Mouse (Mus musculus): ENCODE measurements around the gene Add3. TPM values are rescaled to one million over a fixed set of nuclear protein-coding genes. Genes with fewer than 3 reads are reported as not detected.
A peak's percentile ranks its signal among the peaks of the same experiment; 100 is the strongest.

Gene Add3
- total RNA-seq, 2 experiments from 2014 or later = 17.0 to 29.5 TPM

DNA sequence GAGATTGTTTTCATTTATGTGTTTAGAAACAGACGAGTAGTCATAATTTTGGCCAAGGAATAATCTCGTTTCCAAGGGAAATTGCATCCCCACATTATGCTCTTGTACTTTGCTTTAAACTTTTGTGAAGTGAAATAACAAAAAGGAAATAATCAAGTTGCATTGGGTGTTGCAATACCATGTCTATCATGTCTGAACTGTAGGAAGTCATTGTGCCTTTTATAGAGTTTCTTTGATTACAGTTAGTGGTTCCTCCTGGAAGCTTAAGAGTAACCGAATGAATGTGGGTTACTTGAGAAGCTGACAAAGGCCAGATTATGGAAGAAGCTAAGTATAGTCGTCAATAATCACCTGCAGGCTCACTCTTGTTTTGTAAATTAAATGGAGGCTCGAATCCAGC, 16.9 kb downstream of the Add3 start:
- DNase-seq = no peak
- Histone ChIP-seq H3K27ac (no peak overlapping the region), H3K4me3 (no peak overlapping the region)
- intact Hi-C loops (cut with DNase I) = no loop called here
- TF ChIP-seq CTCF (IDR thresholded peaks at IDR 0.05) = no peak

DNA sequence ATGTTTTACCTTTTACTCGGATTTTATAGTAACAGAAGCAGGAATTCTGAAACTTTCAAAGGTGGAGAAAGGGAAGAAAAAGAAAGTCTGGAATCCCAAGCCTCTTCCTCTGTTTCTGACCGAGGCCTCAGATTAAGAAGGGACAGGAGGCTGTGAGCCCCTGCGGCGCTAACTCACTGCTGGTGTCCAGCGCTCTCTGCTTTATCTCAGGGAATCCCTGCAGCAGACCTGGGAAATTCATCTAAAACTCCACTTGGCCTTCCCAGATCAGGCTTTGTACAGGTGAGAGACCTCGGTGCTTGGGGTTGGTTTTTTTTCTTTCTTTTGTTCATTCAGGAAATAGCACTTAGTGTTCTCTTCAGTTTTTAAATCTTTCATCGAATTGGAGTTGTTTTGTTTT, 19.1 kb downstream of the Add3 start:
- intact Hi-C loops (cut with DNase I) = no loop called here
- Histone ChIP-seq H3K27ac (no peak overlapping the region), H3K4me3 (no peak overlapping the region)
- no peak for DNase-seq
- TF ChIP-seq CTCF (IDR thresholded peaks at IDR 0.05) = no peak

DNA sequence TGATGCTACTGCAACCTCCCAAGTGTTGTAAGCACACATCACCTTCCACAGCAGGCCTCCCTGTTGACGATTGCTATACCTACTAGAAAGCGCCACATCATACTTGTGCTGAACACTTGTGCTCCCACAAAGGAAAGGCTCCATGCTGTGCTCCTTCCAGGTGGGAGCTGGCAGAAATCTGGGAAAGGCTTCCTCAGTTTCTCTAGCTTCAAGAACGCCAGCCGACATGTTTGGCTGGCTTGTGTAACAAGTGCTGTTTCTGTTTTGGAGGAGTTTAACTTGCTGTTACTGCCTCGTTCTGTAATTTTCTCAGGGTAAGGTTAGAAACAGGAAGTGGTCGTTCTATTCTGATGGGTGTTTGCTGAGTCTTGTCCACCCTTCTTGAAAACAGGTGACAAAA, 22.7 kb downstream of the Add3 start:
- Histone ChIP-seq H3K27ac (no peak overlapping the region), H3K4me3 (no peak overlapping the region)
- DNase-seq = no peak
- intact Hi-C loops (cut with DNase I) = no loop called here
- no peak for TF ChIP-seq CTCF (IDR thresholded peaks at IDR 0.05)

DNA sequence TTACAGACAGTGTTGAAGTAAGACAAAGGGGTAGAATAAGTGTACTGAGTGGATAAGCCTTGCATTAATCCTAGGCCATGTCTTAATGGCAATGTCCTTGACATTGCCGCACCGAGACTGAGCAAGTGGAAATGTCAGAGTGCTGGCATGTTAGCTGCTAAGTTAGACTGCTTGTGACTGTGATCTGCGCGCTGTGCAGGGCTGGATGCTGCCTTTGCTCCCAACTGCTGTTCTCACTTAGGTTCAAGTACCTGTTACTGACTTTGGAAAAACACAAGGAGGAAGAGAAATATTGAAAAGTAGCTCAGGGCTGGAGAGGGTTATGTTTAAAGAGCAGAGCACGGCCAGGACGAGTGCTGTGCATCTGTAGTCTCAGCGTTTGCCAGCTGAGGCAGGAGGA, 24.4 kb downstream of the Add3 start:
- TF ChIP-seq CTCF (IDR thresholded peaks at IDR 0.05) = no peak
- H3K4me3 ChIP-seq = no peak overlapping the region
- intact Hi-C loops (cut with DNase I) = no loop called here
- no peak for DNase-seq
- H3K27ac ChIP-seq = peak overlapping the region; percentile 62; the same call in 1 of the 2 replicates

GRCm38 (mm10) chr19:53165305-53166240, 25.3 kb downstream of the Add3 start:
- intact Hi-C loops (cut with DNase I) = no loop called here
- H3K27ac ChIP-seq = peak overlapping the region; percentile 62; the same call in 1 of the 2 replicates
- no peak for DNase-seq
- H3K4me3 ChIP-seq = no peak overlapping the region
- no peak for TF ChIP-seq CTCF (IDR thresholded peaks at IDR 0.05)

DNA sequence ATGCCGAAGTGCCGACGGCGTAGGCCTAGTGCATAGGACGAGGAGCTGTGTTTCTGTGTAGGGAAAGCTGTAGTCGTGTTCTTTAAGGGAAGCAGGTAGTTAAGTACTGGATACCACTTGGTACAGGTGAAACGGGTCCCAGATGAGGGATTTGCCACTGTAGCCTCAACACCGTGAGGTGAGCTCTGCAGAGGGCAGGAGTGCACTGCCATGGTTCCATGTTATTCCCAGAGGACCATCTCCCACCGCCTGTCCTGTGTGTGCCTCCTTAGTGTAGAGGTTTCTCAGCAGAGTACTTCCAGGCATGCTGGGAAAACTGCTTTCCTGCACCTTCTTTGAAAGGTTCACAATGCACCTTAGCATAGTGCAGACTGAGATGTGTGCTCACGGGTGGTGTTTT, 26.1 kb downstream of the Add3 start:
- peak overlapping the region; percentile 28; the same call in 1 of the 2 replicates for H3K27ac ChIP-seq
- TF ChIP-seq CTCF (IDR thresholded peaks at IDR 0.05) = no peak
- intact Hi-C loops (cut with DNase I) = no loop called here
- H3K4me3 ChIP-seq = no peak overlapping the region
- DNase-seq = no peak

GRCm38 (mm10) chr19:53168576-53168975, 28.3 kb downstream of the Add3 start:
- TF ChIP-seq CTCF (IDR thresholded peaks at IDR 0.05) = no peak
- intact Hi-C loops (cut with DNase I) = no loop called here
- DNase-seq = no peak

DNA sequence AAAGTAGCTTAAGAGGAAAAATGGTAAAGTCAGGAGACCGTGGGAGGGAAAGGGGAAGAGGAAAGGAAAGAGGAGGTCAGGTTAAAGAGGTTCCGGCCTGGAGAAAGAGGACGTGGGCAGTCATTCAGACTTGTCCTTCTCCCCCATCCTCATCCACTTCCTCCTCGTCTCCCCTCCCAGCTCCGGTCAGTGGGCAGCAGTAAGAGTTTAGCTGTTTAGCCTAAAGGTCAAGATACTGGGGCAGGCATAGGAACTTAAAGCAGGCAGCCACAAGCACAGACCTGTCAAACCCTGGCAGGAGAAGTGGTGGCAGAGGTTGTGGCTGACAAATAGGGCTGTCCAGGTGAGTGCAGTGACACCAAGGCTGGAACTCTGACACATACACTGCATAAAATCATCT, 30.4 kb downstream of the Add3 start:
- no peak overlapping the region for H3K4me3 ChIP-seq
- no peak for TF ChIP-seq CTCF (IDR thresholded peaks at IDR 0.05)
- no peak for DNase-seq
- intact Hi-C loops (cut with DNase I) = no loop called here
- H3K27ac ChIP-seq = no peak overlapping the region

More at GRCm38 (mm10) chr19:53168576-53168975, 28.3 kb downstream of the Add3 start:
- H3K27ac ChIP-seq = no peak overlapping the region
- no peak overlapping the region for H3K4me3 ChIP-seq

DNA sequence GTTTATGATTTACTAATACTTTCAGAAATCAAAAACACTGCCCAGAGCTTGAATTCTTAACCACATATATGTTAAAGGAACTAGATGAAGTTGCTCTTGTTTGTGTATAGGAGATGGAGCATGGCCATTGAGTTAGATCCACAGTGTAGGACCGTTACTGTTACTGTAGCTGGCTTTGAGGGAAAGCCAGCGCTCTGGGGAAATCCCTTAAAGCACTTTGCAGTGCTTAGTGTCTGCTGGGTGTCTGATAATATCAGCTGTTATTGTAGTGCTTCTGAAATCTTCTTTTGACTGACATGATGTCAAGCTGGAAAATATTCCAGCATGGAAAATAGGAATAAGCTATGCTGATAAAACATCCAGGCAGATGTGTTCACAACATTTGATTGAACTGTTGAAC, 33.8 kb downstream of the Add3 start:
- H3K27ac ChIP-seq = no peak overlapping the region
- intact Hi-C loops (cut with DNase I) = no loop called here
- no peak overlapping the region for H3K4me3 ChIP-seq
- TF ChIP-seq CTCF (IDR thresholded peaks at IDR 0.05) = no peak
- DNase-seq = no peak

- intact Hi-C loops (cut with DNase I) = no loop called here
- Histone ChIP-seq H3K27ac (no peak overlapping the region), H3K4me3 (no peak overlapping the region)
- TF ChIP-seq CTCF (IDR thresholded peaks at IDR 0.05) = no peak
- no peak for DNase-seq
Measured at GRCm38 (mm10) chr19:53175550-53175949, 35.3 kb downstream of the Add3 start.

DNA sequence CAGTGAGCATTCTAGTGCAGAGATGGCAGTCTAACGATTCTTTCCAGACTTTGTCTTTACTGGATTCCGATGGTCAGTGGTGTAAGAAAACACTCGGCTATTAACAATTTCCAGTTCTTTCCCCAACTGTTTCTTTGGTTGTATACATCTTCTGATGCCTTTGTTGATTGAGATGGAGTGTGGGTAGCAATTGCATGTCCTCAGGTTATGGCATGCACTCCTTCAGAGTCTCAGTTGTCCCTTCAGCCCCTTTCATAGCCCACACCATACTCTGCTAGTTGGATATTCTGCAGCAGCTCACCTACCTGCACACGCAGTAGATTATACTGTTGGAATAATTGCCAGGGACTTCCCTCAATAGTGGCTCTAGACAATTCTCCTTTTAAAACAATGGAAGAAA, 36.3 kb downstream of the Add3 start:
- Histone ChIP-seq H3K4me3 (no peak overlapping the region), H3K27ac (no peak overlapping the region)
- TF ChIP-seq CTCF (IDR thresholded peaks at IDR 0.05) = no peak
- intact Hi-C loops (cut with DNase I) = no loop called here
- DNase-seq = no peak

DNA sequence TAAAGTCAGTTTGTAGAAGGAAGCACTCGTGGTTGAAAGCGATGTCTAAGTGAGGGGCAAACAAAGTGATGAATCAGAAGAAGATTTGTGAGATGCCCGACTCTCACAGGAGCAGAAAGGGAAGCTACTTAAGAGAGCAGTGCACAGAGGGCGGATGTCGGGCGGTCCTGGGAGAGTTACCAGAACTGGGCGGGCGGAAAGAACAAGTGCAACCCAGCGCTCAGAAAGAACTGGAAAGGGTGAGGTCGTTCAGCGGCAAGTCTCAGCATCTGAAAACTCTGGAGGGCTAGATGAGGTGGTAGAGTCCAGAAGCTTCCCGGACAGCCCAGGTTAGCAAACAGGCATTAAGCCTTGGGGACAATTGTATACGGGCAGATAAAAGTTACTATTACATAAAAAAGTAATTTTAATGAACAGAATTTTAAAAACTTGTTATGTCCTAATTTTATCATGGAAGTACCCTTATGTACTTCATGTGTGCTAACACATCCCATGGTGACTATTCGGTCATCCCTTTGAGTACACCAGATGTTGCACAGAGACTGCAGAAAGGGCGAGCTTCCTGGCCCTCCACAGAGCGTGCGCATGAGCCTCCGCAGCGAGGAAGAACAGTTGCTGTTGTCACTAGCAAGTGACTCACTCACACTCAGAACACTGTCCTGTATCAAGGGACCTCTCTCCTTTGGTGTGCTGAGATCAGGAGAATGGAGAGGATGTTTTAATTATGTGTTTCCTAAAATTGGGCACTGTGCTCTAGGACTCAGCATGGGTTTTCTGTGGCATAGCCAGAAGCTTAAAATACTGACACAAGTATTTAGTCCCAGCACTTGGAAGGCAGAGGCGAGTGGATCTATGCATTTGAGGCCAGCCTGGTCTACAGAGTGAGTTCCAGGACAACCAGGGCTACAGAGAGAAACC, 38.6 kb downstream of the Add3 start:
- Histone ChIP-seq H3K27ac (peak overlapping the region; percentile 25; the same call in 1 of the 2 replicates), H3K4me3 (no peak overlapping the region)
- no peak for TF ChIP-seq CTCF (IDR thresholded peaks at IDR 0.05)
- intact Hi-C loops (cut with DNase I) = no loop called here
- no peak for DNase-seq
